Mouse (Mus musculus): ENCODE results near the gene B3gnt2. TPM values are rescaled to one million over a fixed set of nuclear protein-coding genes. Genes with fewer than 3 reads are reported as not detected.

The B3gnt2 gene
- polyA plus RNA-seq, 1 experiment from 2014 or later = 11.9 TPM

GRCm38 (mm10) chr11:22779821-22780551 lies 80.8 kb downstream of the B3gnt2 start:
- H3K27ac ChIP-seq (ENCODE audit: low read length) = no peak overlapping the region
- peaks cover 10% of the 10 kb centered on the region; the same call in 1 of the 2 replicates for H3K4me1 ChIP-seq (ENCODE audit: control insufficient read depth, insufficient read depth, low read length)
- H3K36me3 ChIP-seq (ENCODE audit: control insufficient read depth, insufficient read depth, low read length) = no peaks in the 10 kb centered on the region
- WGBS = 64% methylated on average over 6 of the region's 6 CpGs
- H3K4me2 ChIP-seq (ENCODE audit: low read depth, low read length) = no peak overlapping the region
- no peak for ATAC-seq
- no peaks in the 10 kb centered on the region for H3K27me3 ChIP-seq (replicated peaks; ENCODE audit: control insufficient read depth, insufficient read depth, low read length)
- H3K9me3 ChIP-seq (ENCODE audit: control insufficient read depth, low read length) = no peaks in the 10 kb centered on the region
- no peak overlapping the region for H3K4me3 ChIP-seq (ENCODE audit: low read length)
- H3K9ac ChIP-seq (ENCODE audit: low read depth, low read length) = no peak overlapping the region

- Histone ChIP-seq H3K4me3 (ENCODE audit: low read length) (no peak overlapping the region), H3K4me2 (ENCODE audit: low read depth, low read length) (no peak overlapping the region), H3K27ac (ENCODE audit: low read length) (no peak overlapping the region), H3K9me3 (ENCODE audit: control insufficient read depth, low read length) (no peaks in the 10 kb centered on the region), H3K27me3 (replicated peaks; ENCODE audit: control insufficient read depth, insufficient read depth, low read length) (no peaks in the 10 kb centered on the region), H3K4me1 (ENCODE audit: control insufficient read depth, insufficient read depth, low read length) (peaks cover 10% of the 10 kb centered on the region; the same call in 1 of the 2 replicates), H3K36me3 (ENCODE audit: control insufficient read depth, insufficient read depth, low read length) (no peaks in the 10 kb centered on the region), H3K9ac (ENCODE audit: low read depth, low read length) (no peak overlapping the region)
- no peak for ATAC-seq
- 80% methylated on average over 3 of the region's 3 CpGs for WGBS
Measured at GRCm38 (mm10) chr11:22778596-22778995, 82.2 kb downstream of the B3gnt2 start.

- Histone ChIP-seq H3K36me3 (ENCODE audit: control insufficient read depth, insufficient read depth, low read length) (no peaks in the 10 kb centered on the region), H3K27ac (ENCODE audit: low read length) (no peak overlapping the region), H3K4me1 (ENCODE audit: control insufficient read depth, insufficient read depth, low read length) (peaks cover 7% of the 10 kb centered on the region; the same call in 1 of the 2 replicates), H3K9me3 (ENCODE audit: control insufficient read depth, low read length) (no peaks in the 10 kb centered on the region), H3K4me3 (ENCODE audit: low read length) (no peak overlapping the region), H3K27me3 (replicated peaks; ENCODE audit: control insufficient read depth, insufficient read depth, low read length) (no peaks in the 10 kb centered on the region), H3K9ac (ENCODE audit: low read depth, low read length) (no peak overlapping the region), H3K4me2 (ENCODE audit: low read depth, low read length) (no peak overlapping the region)
- WGBS = 89% methylated on average over 2 of the region's 2 CpGs
- no peak for ATAC-seq
Measured at GRCm38 (mm10) chr11:22777531-22777930, 83.2 kb downstream of the B3gnt2 start.

- Histone ChIP-seq H3K4me1 (ENCODE audit: control insufficient read depth, insufficient read depth, low read length) (no peaks in the 10 kb centered on the region), H3K9ac (ENCODE audit: low read depth, low read length) (no peak overlapping the region), H3K9me3 (ENCODE audit: control insufficient read depth, low read length) (no peaks in the 10 kb centered on the region), H3K4me3 (ENCODE audit: low read length) (no peak overlapping the region), H3K36me3 (ENCODE audit: control insufficient read depth, insufficient read depth, low read length) (no peaks in the 10 kb centered on the region), H3K27me3 (replicated peaks; ENCODE audit: control insufficient read depth, insufficient read depth, low read length) (no peaks in the 10 kb centered on the region), H3K4me2 (ENCODE audit: low read depth, low read length) (no peak overlapping the region), H3K27ac (ENCODE audit: low read length) (no peak overlapping the region)
- 85% methylated on average over 2 of the region's 2 CpGs for WGBS
- no peak for ATAC-seq
Measured at GRCm38 (mm10) chr11:22774821-22775220, 85.9 kb downstream of the B3gnt2 start.

- ATAC-seq = no peak
- H3K4me3 ChIP-seq (ENCODE audit: low read length) = no peak overlapping the region
- 71% methylated on average over 2 of the region's 2 CpGs for WGBS
- no peaks in the 10 kb centered on the region for H3K9me3 ChIP-seq (ENCODE audit: control insufficient read depth, low read length)
- no peak overlapping the region for H3K27ac ChIP-seq (ENCODE audit: low read length)
- no peaks in the 10 kb centered on the region for H3K36me3 ChIP-seq (ENCODE audit: control insufficient read depth, insufficient read depth, low read length)
- no peaks in the 10 kb centered on the region for H3K4me1 ChIP-seq (ENCODE audit: control insufficient read depth, insufficient read depth, low read length)
- no peak overlapping the region for H3K4me2 ChIP-seq (ENCODE audit: low read depth, low read length)
- no peaks in the 10 kb centered on the region for H3K27me3 ChIP-seq (replicated peaks; ENCODE audit: control insufficient read depth, insufficient read depth, low read length)
- H3K9ac ChIP-seq (ENCODE audit: low read depth, low read length) = no peak overlapping the region
Measured at GRCm38 (mm10) chr11:22766238-22766637, 94.5 kb downstream of the B3gnt2 start.

GRCm38 (mm10) chr11:22765425-22765824 lies 95.3 kb downstream of the B3gnt2 start:
- no peak for ATAC-seq
- Histone ChIP-seq H3K36me3 (ENCODE audit: control insufficient read depth, insufficient read depth, low read length) (no peaks in the 10 kb centered on the region), H3K4me2 (ENCODE audit: low read depth, low read length) (no peak overlapping the region), H3K9ac (ENCODE audit: low read depth, low read length) (no peak overlapping the region), H3K9me3 (ENCODE audit: control insufficient read depth, low read length) (no peaks in the 10 kb centered on the region), H3K27me3 (replicated peaks; ENCODE audit: control insufficient read depth, insufficient read depth, low read length) (no peaks in the 10 kb centered on the region), H3K4me3 (ENCODE audit: low read length) (no peak overlapping the region), H3K27ac (ENCODE audit: low read length) (no peak overlapping the region), H3K4me1 (ENCODE audit: control insufficient read depth, insufficient read depth, low read length) (no peaks in the 10 kb centered on the region)
- 79% methylated on average over 4 of the region's 4 CpGs for WGBS

- H3K9me3 ChIP-seq (ENCODE audit: control insufficient read depth, low read length) = no peaks in the 10 kb centered on the region
- no peaks in the 10 kb centered on the region for H3K27me3 ChIP-seq (replicated peaks; ENCODE audit: control insufficient read depth, insufficient read depth, low read length)
- WGBS = 70% methylated on average over 4 of the region's 4 CpGs
- H3K27ac ChIP-seq (ENCODE audit: low read length) = no peak overlapping the region
- H3K36me3 ChIP-seq (ENCODE audit: control insufficient read depth, insufficient read depth, low read length) = no peaks in the 10 kb centered on the region
- no peak overlapping the region for H3K9ac ChIP-seq (ENCODE audit: low read depth, low read length)
- H3K4me1 ChIP-seq (ENCODE audit: control insufficient read depth, insufficient read depth, low read length) = no peaks in the 10 kb centered on the region
- no peak overlapping the region for H3K4me3 ChIP-seq (ENCODE audit: low read length)
- ATAC-seq = no peak
- no peak overlapping the region for H3K4me2 ChIP-seq (ENCODE audit: low read depth, low read length)
Measured at GRCm38 (mm10) chr11:22763556-22764295, 97.0 kb downstream of the B3gnt2 start.

GRCm38 (mm10) chr11:22763055-22763454 lies 97.7 kb downstream of the B3gnt2 start:
- WGBS = 55% methylated on average over 1 of the region's 1 CpGs

GRCm38 (mm10) chr11:22762236-22762927 lies 98.4 kb downstream of the B3gnt2 start:
- no peak overlapping the region for H3K4me3 ChIP-seq (ENCODE audit: low read length)

More at GRCm38 (mm10) chr11:22763055-22763454, 97.7 kb downstream of the B3gnt2 start:
- Histone ChIP-seq H3K4me2 (ENCODE audit: low read depth, low read length) (no peak overlapping the region), H3K27me3 (replicated peaks; ENCODE audit: control insufficient read depth, insufficient read depth, low read length) (no peaks in the 10 kb centered on the region), H3K4me1 (ENCODE audit: control insufficient read depth, insufficient read depth, low read length) (no peaks in the 10 kb centered on the region), H3K9ac (ENCODE audit: low read depth, low read length) (no peak overlapping the region), H3K36me3 (ENCODE audit: control insufficient read depth, insufficient read depth, low read length) (no peaks in the 10 kb centered on the region), H3K4me3 (ENCODE audit: low read length) (no peak overlapping the region), H3K9me3 (ENCODE audit: control insufficient read depth, low read length) (no peaks in the 10 kb centered on the region), H3K27ac (ENCODE audit: low read length) (no peak overlapping the region)
- no peak for ATAC-seq

More at GRCm38 (mm10) chr11:22762236-22762927, 98.4 kb downstream of the B3gnt2 start:
- no peaks in the 10 kb centered on the region for H3K27me3 ChIP-seq (replicated peaks; ENCODE audit: control insufficient read depth, insufficient read depth, low read length)
- no peaks in the 10 kb centered on the region for H3K9me3 ChIP-seq (ENCODE audit: control insufficient read depth, low read length)
- no peaks in the 10 kb centered on the region for H3K36me3 ChIP-seq (ENCODE audit: control insufficient read depth, insufficient read depth, low read length)
- 88% methylated on average over 18 of the region's 18 CpGs for WGBS
- no peak overlapping the region for H3K4me2 ChIP-seq (ENCODE audit: low read depth, low read length)
- H3K4me1 ChIP-seq (ENCODE audit: control insufficient read depth, insufficient read depth, low read length) = no peaks in the 10 kb centered on the region
- H3K9ac ChIP-seq (ENCODE audit: low read depth, low read length) = no peak overlapping the region
- ATAC-seq = no peak
- no peak overlapping the region for H3K27ac ChIP-seq (ENCODE audit: low read length)
